Mouse (Mus musculus): ENCODE results near the gene Marveld1.

Gene Marveld1

GRCm38 (mm10) chr19:42170025-42170969 is 23.1 kb downstream of the Marveld1 start:
- peak; percentile 94 to 96 for DNase-seq

- no peak for DNase-seq
These were observed 29.6 kb downstream of the Marveld1 start for GRCm38 (mm10) chr19:42176841-42177240.

GRCm38 (mm10) chr19:42177461-42177860 is 30.3 kb downstream of the Marveld1 start:
- no peak for DNase-seq

- DNase-seq: peak; percentile 70 to 75
These were observed 32.2 kb downstream of the Marveld1 start for GRCm38 (mm10) chr19:42179356-42179755.

GRCm38 (mm10) chr19:42182673-42183072 is 35.5 kb downstream of the Marveld1 start:
- DNase-seq: no peak

- no peak for DNase-seq
These were observed 42.5 kb downstream of the Marveld1 start for GRCm38 (mm10) chr19:42189735-42190134.

GRCm38 (mm10) chr19:42190494-42190893 is 43.3 kb downstream of the Marveld1 start:
- DNase-seq: peak; percentile 37 to 62

GRCm38 (mm10) chr19:42193311-42193710 is 46.1 kb downstream of the Marveld1 start:
- DNase-seq: peak in 1 of 2 experiments; percentile 41

GRCm38 (mm10) chr19:42196378-42196777 is 49.2 kb downstream of the Marveld1 start:
- peak; percentile 64 to 69 for DNase-seq

GRCm38 (mm10) chr19:42197066-42197465 is 49.9 kb downstream of the Marveld1 start:
- DNase-seq: peak in 1 of 2 experiments; percentile 9

- no peak for DNase-seq
These were observed 50.8 kb downstream of the Marveld1 start for GRCm38 (mm10) chr19:42198026-42198425.

All from lung, adult 18-20 months (tissue).